Mouse (Mus musculus): Measurements from ENCODE around the gene Tnfaip2.

The Tnfaip2 gene

DNA sequence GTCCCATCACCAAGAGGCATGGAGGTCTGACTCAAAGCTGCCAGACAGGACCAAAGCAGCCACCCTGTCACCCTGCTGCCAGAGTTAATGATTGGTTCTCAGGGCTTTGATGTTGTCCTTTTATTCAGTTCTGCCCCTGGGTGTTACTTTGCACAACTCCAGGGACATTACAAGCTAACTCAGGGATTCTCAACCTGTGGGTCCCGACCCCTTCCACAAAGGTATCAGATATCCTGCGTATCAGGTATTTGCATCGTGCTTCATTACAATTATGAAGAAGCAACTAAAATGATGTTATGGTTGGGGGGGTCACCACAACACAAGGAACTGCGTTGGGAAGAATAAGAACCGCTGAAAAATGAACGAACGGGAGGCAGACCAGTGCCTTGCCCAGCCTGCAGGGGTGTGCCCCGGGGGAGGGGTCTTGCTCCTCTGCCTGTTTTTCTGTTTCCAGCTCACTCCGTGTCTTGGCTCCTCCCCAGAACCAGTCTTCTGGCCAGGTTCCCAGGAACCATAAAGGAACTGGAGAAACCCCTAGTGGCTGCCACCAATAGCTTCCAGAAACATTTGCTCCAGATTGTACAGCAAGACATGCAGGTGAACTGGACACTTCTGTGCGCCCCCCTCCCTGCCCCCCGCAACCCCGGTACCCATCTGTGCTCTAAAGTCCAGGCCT lies 14.7 kb upstream of the Tnfaip2 start:
- intact Hi-C loops (cut with DNase I), result loop anchor here (2.0 kb wide), 1 partner anchor 41 kb away; no protein-coding TSS in a partner anchor

DNA sequence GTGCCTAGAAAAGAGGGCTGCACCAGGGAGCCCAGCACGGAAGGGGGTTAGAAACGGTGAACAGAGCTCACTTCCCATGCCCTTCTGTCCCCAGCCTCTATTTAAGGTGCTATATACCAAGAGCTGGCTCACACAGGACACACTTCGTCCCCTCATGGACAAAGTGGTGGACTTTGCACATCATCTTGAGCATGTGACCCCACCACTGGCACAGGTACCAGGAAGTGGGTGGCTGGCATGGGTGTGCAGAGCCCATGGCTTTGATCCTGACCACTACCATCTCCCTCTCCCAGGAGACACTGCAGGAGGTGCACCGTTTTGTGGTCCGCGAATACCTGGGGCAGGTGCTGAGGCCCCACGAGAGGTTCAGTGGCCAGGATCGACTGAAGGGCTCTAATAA lies 13.9 kb upstream of the Tnfaip2 start:
- intact Hi-C loops (cut with DNase I), result no loop called here

DNA sequence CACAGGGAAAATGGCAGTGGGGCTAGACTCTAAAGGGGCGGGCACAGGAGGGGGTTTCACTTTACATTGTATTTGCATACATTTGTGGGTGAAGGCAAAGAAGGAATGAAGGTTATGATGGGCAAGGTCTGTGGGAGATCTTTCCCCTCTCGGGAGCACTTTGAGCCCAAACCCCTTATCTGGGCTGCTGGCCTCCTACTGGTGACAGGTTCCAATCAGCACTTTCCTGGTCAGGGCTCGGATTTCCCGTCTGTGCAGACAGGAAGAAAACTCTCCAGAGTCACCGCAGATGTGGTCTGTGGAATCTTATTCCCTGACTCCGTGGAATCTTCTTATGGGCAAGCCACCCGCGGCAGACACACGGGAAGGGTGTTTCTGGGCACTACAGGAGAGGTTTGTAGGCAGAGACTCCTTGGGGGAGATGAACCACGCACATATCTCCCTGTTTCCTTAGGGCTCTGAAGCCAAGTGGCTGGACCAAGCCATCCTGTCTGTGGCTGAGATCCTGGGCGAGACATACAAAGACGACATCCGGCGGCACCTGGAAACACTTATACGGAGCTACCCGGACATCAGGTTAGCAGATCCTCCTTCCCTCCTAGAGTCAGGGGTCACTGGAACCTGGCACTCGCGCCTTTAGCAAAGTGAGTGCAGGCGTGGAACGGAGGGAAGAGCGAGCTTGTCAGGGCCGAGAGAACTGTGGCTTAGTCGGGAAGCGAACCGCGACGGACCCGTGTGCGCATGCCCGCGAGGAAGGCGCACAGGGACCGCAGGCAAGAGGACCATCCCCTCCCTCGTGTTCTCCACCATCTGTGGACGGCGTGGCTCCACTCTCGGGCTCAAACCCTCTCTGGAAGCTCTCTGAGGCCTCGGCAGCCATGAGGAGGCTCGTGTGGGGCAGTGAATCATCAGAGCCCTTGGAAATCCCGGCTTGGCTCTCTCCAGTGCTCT lies 13.0 kb upstream of the Tnfaip2 start:
- intact Hi-C loops (cut with DNase I), result no loop called here

DNA sequence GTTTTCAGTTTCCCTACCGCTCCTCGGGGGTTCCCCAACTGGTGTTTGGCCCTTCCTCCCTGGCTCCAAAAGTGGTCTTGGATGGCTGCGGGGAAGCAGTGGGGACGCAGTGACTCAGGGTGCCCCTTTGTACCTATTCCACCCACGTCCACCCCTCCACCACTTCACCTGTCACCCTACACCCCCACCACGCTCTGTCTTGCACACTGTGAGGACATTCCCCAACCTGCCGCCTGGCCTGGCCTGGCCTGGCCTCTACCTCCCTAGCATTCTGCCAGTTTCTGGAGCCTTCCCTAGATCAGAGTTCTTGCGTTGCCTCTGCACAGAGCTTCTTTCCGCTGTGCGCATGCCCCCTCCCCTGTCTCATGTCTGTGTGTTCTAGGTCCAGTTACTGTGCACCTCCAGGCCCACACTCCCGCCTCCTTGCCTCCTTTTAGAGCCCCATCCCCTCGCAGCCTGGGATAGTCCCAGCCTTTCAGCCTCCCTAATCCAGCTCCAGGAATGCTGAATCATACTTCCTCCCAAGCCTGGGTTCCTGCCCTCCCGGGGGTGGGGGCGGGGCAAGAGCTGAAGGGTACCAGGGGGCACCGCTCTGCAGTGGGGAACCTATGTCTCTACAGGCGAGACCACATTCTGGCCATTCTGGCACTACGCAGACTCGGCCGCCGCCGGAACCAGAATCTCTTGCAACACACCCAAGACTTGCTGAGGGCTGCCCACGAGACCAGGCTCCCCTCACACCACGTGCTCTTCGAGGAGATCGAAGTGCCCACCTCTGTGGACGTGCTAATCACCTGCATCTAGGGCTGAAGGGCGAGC lies 12.0 kb upstream of the Tnfaip2 start:
- intact Hi-C loops (cut with DNase I), result no loop called here

DNA sequence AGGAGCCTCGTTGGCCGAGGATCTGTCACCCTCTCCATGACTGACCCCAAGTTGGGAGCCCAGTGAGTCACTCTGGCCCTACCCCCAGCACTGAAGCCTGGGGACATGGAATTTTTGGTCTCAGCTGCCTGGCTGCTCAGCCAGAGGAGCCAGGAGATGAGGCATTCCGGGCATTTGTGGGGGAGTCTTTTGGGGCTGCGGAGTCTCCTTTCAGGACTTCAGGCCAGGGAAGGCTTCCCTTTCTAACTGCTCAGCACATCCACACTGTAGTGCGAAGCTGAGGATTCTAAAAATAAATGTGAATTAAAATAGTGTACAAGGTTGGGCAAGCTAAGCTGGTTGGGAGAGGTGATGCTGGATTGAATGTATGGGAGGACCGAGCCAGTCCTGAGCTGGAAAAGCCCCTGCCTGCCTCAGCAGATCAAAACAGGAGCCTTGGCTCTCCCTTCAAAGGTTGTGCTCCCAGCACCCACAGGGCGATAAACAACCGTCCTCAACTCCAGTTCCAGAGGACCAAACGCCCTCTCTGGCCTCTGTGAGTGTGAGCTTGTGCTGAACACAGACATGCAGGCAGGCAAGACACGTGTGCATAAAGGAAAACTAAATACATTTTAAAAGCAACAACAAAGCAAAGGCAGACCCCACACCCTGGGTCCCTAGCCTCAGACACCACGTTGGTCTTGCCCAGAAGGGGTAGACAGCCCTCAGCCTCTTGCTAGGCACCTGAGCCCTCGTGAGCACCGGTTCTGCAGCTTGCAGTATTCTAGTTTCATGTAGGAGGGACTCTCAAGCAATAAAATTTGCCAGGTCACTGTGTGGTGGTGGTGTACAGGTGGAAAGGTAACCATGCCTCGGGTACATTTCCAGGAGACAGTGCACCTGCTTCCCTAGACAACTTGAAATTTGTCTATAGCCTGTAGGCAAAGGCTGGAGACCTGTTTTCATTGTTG lies 11.1 kb upstream of the Tnfaip2 start:
- intact Hi-C loops (cut with DNase I), result no loop called here

DNA sequence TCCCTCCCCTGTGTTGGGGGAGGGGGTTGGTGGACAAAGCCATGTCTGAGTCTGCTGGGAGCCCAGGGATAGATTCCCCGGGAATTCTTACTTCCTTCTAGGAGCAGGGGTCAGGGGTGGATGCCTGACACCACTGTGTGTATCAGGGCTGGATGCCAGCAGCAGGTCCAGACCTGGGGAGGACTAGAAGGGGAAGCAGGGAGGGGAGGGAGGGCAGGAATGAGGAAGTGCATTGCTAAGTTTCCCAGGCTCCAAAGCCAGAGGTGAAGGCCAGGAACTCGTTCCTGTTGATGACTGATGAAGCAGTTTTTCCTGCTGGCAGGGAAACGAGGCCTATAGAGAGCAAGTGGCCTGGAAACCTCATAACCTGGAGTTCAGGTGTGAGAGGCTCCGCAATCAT lies 10.2 kb upstream of the Tnfaip2 start:
- intact Hi-C loops (cut with DNase I), result no loop called here

DNA sequence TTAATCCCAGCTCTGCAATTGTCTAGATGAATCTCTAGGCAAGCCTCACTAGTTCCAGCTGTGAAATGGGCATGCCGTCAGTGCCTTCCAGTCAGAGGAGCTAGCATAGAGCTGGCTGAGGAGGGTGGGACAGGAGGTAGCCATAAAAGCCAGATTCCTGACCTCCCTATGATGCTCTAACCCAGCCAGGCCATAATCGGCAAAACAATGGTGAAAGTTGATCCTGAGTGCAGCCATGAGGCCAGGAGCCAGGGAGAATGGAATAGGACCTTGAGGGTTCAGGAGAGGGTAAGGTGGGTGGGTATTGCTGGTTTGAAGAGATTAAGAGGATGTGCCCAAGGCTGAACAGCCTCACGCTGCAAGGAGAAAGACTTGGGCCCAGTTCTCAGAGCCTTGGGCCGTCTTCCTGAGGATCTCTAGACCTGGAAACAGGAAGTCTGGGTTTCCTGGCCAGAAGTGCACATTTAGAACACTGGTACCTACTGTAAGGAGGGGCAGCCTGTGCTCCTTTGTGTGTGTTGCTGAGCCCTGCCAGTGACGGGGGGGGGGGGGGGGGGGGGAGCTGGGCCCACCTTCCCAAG lies 9.4 kb upstream of the Tnfaip2 start:
- intact Hi-C loops (cut with DNase I), result no loop called here

DNA sequence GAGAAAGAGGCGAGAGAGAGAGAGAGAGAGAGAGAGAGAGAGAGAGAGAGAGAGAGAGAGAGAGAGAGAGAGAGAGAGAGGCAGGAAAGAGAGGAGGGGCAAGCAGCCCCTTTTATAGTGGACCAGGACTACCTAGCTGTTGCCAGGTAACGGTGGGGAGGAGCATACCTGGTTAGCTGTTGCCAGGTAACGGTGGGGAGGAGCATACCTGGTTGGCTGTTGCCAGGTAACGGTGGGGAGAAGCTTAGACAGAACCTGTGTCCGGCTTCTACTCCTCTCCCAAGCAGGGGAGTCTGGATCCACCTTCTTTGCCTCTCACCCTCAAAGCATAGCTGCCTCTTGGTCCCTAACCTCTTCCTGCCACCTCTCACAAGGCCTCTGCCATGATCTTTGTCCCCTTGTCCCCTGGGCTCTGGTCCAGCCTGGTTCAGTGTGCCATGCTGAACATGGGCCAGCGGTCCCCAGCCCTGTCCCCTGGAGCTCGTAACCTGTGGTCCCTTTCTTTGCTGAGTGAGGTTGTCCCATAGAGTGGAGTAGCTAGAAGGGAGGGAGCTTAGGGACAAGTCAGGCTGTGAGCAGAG lies 8.0 kb upstream of the Tnfaip2 start:
- intact Hi-C loops (cut with DNase I), result no loop called here

DNA sequence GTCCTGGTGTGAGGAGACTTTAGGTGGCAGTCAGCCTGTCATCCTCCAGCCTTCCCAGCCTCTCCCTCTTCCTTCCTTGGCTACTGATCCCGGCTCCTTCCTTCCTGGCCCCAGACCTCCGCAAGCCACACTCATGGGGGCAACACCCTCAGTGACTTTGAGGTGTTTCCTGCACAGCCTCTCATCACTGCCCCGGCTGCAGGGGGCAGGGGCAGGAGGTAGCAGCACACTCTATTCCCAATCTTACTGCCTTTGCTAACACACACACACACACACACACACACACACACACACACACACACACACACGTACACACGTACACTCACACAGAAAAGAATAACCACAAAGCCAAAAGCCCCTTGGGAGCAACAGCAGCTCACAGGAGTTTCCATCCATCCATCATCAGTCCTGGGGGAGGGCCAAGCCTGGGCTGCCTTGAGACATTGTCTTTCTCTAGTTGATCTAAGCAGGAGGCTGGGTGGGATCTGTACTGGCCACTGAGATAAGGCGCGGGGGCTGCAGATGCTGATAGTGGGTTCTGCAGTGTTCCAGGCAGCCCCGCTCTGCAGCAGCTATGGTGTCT lies 7.4 kb upstream of the Tnfaip2 start:
- intact Hi-C loops (cut with DNase I), result no loop called here

DNA sequence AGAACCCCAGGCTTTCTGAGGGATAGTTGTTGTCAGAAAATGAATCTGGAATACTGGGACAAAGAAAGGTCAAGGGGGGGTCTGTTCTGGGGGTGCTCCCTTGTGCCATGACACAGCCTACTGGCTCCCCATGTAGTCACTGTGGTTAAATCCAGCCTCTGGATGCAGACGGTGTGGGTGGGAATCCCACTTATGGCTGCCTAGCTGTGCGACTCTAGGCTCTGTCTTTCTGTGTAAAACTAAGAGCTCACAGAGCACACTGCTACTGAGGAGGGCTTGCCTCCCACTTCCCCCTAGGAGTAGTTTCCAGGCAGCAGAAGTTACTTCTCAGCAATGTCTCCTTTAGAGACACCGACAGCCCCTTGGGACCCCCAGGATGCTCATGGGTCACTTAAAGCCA lies 6.1 kb upstream of the Tnfaip2 start:
- intact Hi-C loops (cut with DNase I), result no loop called here

DNA sequence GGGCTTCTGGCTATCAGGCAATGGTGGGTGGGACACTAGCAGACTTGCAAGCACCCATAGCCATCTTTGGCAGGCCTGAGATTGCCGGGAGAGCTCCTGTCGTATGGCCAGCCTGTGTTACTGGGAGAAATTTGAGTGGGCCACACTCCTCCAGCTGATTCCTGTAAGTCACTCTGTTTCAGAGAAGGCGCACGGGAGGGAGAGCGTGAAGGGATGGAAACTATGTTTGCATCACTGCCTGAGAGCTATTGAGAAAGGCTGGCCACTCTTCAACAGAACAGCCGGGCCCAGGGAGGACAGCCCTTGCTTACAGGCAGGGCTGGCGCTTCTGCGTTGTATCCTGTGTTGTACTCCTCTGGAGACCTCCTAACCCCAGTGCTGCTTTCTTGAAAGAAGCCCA lies 5.6 kb upstream of the Tnfaip2 start:
- intact Hi-C loops (cut with DNase I), result no loop called here

DNA sequence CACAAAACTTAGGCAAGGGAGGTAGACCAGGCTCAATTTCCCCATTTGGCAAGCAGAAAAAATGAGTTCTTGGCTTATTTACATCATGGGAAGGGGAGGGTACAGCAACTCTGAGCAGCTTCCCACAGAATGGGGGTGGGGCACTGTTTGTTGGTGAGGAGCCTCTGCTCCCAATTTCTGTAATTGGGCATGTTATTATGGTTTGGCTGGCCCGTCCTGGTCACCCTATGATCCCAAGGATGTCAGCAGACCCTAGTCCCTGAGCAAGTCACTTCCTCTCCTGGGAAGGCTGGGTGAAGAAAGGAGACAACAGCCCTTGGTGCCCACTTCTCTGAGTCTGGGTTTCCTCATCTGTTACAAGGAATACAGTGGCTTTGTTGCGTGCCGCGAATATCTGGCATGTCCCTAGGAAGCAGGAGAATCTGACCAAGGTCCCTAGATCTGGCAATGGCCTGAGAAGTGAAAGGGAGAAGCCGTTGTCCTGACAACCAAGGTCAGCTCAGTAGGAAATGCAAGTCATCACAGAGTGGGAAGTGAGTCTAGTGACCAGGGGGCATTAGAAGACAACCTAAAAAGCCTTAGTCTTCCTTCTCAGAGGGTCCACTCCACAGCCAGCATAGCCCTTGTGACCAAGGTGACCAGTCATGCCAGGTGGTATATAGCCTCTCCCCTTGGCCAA lies 4.9 kb upstream of the Tnfaip2 start:
- intact Hi-C loops (cut with DNase I), result no loop called here

DNA sequence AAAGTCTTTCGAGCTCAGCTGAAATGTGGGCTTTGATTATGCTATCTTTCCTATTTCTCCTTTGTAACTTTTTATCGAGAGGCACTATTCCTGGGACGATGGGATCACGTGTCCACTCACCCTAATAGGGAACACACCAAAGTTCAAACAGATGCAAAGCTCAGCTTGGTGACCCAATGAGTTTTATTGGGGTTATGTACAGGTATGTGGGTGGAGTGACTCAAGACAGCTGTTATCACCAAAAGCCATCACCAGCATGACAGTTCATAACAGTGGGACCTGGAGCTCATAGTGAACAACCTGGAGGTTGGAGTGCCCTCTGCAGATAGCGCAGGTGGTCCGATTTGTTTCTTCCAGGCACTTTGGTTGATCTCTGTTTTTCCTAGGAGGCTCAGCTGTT lies 3.4 kb upstream of the Tnfaip2 start:
- intact Hi-C loops (cut with DNase I), result no loop called here

DNA sequence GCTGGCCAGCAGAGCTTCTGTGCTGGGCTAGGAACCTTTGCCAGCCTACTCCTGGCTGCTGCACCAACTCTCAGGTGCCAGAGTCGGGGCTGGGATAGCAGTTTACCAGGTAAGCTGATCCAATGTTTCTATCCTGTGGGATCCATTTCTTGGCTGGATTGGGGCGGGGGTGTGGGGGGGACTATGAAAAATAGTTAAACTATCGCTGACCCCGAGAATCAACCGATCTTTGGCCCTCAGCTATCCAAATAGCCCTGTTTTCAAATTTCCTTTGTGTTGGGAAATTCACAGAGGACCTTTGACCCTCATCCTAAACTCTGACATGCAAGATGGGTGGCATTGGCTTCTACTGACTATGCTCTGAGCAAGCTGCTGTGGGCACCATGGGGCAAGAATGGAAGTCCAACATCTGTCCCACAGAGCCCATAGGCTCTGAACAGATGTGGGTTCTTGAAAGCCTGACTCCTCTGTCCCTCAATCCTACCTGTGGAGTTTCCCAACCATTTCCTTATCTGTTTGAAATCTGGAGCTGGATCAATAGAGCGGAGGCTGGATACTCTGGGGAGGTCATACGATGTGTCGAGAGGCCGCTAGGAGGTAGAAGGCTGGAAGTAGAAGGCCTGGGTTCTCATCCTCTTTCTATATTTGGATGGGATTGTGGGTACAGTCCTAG lies 1.4 kb upstream of the Tnfaip2 start:
- intact Hi-C loops (cut with DNase I), result no loop called here

DNA sequence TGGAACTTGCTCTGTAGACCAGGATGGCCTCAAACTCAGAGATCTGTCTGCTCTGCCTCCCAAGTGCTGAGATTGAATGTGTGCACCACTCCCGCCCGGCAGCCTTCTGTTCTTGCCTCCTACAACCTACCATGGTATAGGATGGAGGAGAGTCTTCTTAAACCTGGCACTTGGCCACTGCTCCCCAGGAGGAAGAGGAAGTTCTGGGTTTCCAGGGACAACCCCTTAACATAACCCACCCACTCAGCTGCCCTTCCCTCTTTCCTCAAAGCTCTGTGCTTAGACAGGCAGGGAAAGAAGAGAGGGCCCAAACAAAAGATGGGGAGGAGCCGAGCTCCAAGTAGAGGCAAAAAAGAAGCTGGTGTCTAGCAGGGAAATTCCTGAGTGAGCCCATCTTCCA lies 746 bp upstream of the Tnfaip2 start:
- intact Hi-C loops (cut with DNase I), result no loop called here

DNA sequence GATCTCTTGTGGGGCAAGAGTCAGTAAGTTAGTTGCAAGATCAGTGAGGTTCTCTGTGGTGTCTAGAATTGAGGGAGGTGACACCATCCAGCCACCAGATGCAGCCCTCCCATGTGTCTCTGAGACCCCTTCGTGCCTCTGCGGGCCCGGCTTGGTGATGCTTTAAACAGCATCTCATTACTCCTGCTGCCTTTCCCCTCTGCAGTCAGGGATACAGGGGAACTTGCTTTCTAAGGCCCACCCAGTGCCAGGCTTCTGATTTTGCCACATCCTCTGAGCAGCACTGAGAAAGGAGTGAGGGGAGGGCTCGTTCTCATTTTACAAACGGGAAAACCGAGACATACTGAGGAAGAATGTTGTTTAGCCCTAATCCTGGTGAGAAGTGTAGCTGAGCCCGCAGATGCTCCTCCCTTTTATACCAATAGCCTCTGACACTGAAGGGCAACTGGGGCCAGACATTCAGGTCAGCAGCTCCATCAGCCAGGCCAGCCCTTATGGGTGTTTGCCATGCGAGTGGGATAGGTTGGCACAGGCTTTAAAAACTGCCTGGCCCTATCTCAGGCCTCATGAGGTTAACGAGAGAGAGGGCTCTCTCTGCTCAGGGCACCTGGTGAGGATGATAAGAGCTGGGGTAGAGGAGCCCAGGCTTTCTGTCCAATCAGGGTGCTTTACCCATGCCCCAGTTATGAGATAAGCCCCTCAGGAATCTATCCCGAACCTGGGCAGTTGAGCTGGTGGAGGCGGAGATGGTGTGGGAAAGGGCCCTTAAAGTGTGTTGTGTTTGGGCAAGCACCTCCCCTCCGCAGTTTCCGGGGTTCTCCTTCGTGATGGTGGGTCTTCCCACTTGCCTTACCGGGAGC lies 972 bp downstream of the Tnfaip2 start:
- intact Hi-C loops (cut with DNase I), result no loop called here

Data from adrenal gland (tissue).